Mouse (Mus musculus): ENCODE results near the gene Vmn1r24.
"Not testable (repeated sequence)": the region's sequence is repeated elsewhere in the genome, so short reads cannot be mapped to it uniquely, and the experiment has no call there.

Gene Vmn1r24

GRCm38 (mm10) chr6:57961403-57961802 is at the start of gene Vmn1r24:
TSS of gene Vmn1r24 (minus strand) at chr6:57961503.
- DNase-seq: not testable (repeated sequence)

- no peak for DNase-seq
Observed at GRCm38 (mm10) chr6:57980710-57981109, 19.4 kb upstream of the Vmn1r24 start, which contains the start of gene Vmn1r25. TSS of gene Vmn1r25 (minus strand) at chr6:57980810.

GRCm38 (mm10) chr6:57926738-57927137 is 34.6 kb downstream of the Vmn1r24 start, which contains the start of gene Vmn1r23:
TSS of gene Vmn1r23 (minus strand) at chr6:57926838.
- no peak for DNase-seq

GRCm38 (mm10) chr6:57907928-57908327 is 53.4 kb downstream of the Vmn1r24 start, which contains the start of gene Vmn1r22:
TSS of gene Vmn1r22 (minus strand) at chr6:57908028.
- no peak for DNase-seq
